Mouse (Mus musculus) heart, adult 2 months (tissue): ENCODE data around the gene Olfr1360. TPM values are rescaled to one million over a fixed set of nuclear protein-coding genes. Genes with fewer than 3 reads are reported as not detected.
"Not testable (repeated sequence)": the region's sequence is repeated elsewhere in the genome, so short reads cannot be mapped to it uniquely, and the experiment has no call there.

Source experiments
- DNase-seq, 2 experiments: peaks; one replicate each; pipeline ENCODE4 v3.0.0; 2021
- H3K27ac ChIP-seq: fragments of 200-600 bp; 2 replicates; pipeline ENCODE4 v1.8.1; 2022
- H3K27me3 ChIP-seq: fragments of 200-500 bp; 2 replicates; pipeline ENCODE4 v1.6.1; 2012; ENCODE audit warnings: mild to moderate bottlenecking, low read length, inconsistent platforms, mixed read lengths; ENCODE audit not compliant: control insufficient read depth, insufficient read depth
- H3K36me3 ChIP-seq: fragments of 200-500 bp; 2 replicates; pipeline ENCODE4 v1.6.1; 2012; ENCODE audit warnings: low read length, inconsistent platforms; ENCODE audit not compliant: control insufficient read depth, insufficient read depth
- H3K4me1 ChIP-seq: fragments of 200-500 bp; 2 replicates; pipeline ENCODE4 v1.6.1; 2011; ENCODE audit warnings: low read length; ENCODE audit not compliant: control insufficient read depth, insufficient read depth
- H3K4me3 ChIP-seq: fragments of 200-600 bp; 2 replicates; pipeline ENCODE4 v1.8.1; 2022
- H3K79me2 ChIP-seq: fragments of 200-500 bp; replicated peaks from 2 replicates; pipeline ENCODE4 v1.6.1; 2012; ENCODE audit warnings: mild to moderate bottlenecking, inconsistent platforms, low read length, moderate library complexity, mixed read lengths; ENCODE audit not compliant: control insufficient read depth, insufficient read depth
- H3K9ac ChIP-seq: fragments of 200-500 bp; 2 replicates; pipeline ENCODE4 v1.6.1; 2012; ENCODE audit warnings: low read depth, mild to moderate bottlenecking, control low read depth, inconsistent platforms, low read length, mixed read lengths
- CTCF ChIP-seq: fragments of 200-600 bp; IDR thresholded peaks from 2 replicates; pipeline ENCODE4 v1.8.1; 2022; ENCODE audit warnings: antibody characterized with exemption, mild to moderate bottlenecking, moderate library complexity
- EP300 ChIP-seq: fragments of 200-500 bp; IDR thresholded peaks from 2 replicates; pipeline ENCODE4 v1.6.1; 2011; ENCODE audit warnings: low read depth, low read length, control low read depth; ENCODE audit not compliant: insufficient read depth
- POLR2A ChIP-seq: fragments of 200-500 bp; IDR thresholded peaks from 2 replicates; pipeline ENCODE4 v1.6.1; 2011; ENCODE audit warnings: mild to moderate bottlenecking, low read depth, low read length, control low read depth; ENCODE audit not compliant: insufficient read depth
- WGBS: fragments of 180-500 bp; shearing (Covaris S2); methylation state at CpG from one replicate; pipeline ENCODE4 v1.1.7; 2018; 5-methylcytosine and 5-hydroxymethylcytosine counted together
- intact Hi-C: fragments of 180-260 bp; cut with DNase I; formaldehyde crosslinking; loops from one replicate; pipeline ENCODE4 v1.15.1; 2025
- polyA plus RNA-seq: library from polyadenylated mRNA; depleted of rRNA; stranded (reverse); fragments of >200 nt; gene quantifications from 2 replicates; pipeline ENCODE4 v1.2.3, GENCODE M21; 2012
- total RNA-seq, 2 experiments: library from RNA; stranded (reverse); gene quantifications; 2 replicates each; pipeline ENCODE4 v1.2.3; 2021

The Olfr1360 gene
- total and polyA plus RNA-seq, 3 experiments = not detected

DNA sequence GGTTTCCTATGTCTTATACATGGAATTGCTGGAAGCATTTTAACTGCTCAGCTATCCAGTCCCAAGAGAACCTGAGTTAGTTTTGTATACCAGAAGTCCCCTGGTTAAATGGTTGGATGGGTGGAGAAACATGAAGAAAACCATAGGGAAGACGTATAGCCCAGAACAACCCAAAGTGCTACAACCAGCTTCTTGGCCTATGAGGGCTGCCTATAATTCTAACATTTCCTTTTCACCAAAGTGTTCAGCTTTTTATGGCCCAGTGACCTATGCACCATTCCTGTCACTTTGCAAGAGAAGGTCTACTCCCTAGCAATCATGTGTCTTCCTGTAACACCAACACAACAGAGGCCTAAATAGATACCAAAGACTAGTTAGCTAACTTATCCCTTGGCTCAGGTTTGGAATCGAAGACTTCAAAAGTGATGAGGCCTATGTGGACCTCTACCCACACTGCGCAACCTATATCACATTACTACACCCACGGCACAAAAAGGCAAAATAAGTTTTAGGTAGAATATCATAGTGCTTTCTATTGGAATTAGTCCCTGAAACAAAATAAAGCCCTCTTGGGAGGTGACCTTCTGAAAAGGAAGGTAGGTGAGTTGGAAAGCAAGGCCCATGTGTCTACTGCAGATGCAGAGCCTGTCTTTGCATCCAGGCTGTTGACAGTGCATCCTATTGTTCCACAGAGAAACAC is 41.3 kb upstream of the Olfr1360 start:
- WGBS = 89% methylated on average over 4 of the region's 4 CpGs
- H3K4me3 ChIP-seq = no peak overlapping the region
- intact Hi-C loops = loop anchor here (10.0 kb wide), 4 partner anchors 196 to 1976 kb away; partner anchors contain the start of genes Hist1h1t, Hist1h4c and Hist1h4d

DNA sequence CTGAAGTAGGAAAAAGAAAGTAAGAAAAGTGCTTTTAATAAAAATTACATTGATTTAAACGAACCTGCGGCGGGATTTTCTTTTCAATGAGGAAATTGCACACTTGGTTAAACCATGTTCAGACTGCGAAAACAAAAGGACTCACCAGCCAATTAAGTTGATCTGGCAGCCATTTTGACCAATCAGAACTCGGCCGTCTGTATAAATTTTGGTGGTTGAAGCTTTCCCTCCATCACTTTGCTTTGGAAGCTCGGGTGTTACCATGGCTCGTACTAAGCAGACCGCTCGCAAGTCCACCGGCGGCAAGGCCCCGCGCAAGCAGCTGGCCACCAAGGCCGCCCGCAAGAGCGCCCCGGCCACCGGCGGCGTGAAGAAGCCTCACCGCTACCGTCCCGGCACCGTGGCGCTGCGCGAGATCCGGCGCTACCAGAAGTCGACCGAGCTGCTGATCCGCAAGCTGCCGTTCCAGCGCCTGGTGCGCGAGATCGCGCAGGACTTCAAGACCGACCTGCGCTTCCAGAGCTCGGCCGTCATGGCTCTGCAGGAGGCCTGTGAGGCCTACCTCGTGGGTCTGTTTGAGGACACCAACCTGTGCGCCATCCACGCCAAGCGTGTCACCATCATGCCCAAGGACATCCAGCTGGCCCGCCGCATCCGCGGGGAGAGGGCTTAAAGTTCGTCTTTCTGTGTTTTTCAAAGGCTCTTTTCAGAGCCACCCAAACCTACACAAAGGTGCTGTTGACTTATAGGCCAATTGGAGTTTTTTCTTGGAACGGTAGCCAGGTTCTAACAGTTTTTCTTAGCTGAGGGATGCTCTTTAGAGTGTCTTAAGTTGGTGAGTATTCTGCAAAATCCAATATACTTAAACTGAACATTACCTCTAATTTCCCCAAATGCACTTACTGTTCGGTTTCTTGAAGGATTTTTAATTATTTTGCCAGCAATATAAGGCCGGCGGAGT is 40.5 kb upstream of the Olfr1360 start, which contains the start of gene Hist1h3h:
Gene Hist1h3h, plus strand, starts transcription at position 263 of the 961 bp plus-strand sequence.
- not testable (repeated sequence) for H3K4me1 ChIP-seq
- intact Hi-C loops = loop anchor here (2.0 to 10.0 kb wide), 5 partner anchors 197 to 1977 kb away; partner anchors contain the start of genes Hist1h1t, Hist1h4c, Hist1h4d and Hist1h4i
- TF ChIP-seq POLR2A = peak; percentile 65; the same call in 1 of the 2 replicates

More for the DNA sequence above, 41.3 kb upstream of the Olfr1360 start:
- Histone ChIP-seq H3K4me1 (peaks cover 3% of the 10 kb centered on the region), H3K27ac (no peak overlapping the region), H3K9ac (no peak overlapping the region), H3K36me3 (peaks cover 2% of the 10 kb centered on the region; the same call in 1 of the 2 replicates), H3K27me3 (no peaks in the 10 kb centered on the region), H3K79me2 (no peaks in the 10 kb centered on the region)
- no peak for DNase-seq
- no peak for TF ChIP-seq POLR2A
- TF ChIP-seq CTCF = no peak
- no peak for TF ChIP-seq EP300

DNA sequence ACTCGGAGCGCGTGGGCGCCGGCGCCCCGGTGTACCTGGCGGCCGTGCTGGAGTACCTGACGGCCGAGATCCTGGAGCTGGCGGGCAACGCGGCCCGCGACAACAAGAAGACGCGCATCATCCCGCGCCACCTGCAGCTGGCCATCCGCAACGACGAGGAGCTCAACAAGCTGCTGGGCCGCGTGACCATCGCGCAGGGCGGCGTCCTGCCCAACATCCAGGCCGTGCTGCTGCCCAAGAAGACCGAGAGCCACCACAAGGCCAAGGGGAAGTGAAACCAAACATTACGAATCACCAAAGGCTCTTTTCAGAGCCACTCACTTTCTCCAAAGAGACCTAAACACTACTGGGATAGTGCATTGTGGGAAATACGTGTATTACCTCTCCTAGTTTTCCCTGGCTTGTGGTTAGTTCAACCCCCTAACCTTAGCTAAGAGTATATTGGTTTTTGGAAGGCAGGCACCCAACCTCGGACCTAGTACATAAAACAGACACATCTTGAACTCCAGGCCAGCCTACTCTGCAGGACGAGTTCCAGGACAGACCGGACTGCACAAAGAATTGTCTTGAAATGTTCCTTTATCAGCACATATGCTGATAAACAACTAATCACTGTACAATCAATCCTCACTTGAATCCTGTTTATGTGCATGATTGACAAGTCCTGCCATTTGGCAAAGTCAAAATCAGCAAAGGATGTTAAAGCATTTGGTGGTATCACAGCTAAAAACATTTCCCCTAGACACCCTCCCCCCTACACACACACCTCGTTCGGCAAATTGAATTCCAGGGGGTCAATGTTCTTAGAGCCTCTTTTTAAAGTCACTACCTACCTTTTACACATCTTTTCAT is 39.6 kb upstream of the Olfr1360 start:
- WGBS = 2% methylated on average over 15 of the region's 38 CpGs
- not testable (repeated sequence) for H3K27me3 ChIP-seq, H3K36me3 ChIP-seq, H3K79me2 ChIP-seq, H3K4me1 ChIP-seq
- peak overlapping the region; percentile 42 for H3K27ac ChIP-seq
- intact Hi-C loops = loop anchor here (2.0 to 10.0 kb wide), 5 partner anchors 198 to 1978 kb away; partner anchors contain the start of genes Hist1h1t, Hist1h4c, Hist1h4d and Hist1h4i
- peak in 1 of 2 experiments; percentile 30 for DNase-seq
- peak overlapping the region; percentile 54 for H3K4me3 ChIP-seq
- peak overlapping the region; percentile 69 for H3K9ac ChIP-seq

More for the DNA sequence above, 40.5 kb upstream of the Olfr1360 start, which contains the start of gene Hist1h3h:
- peak; percentile 75 to 85 for DNase-seq
- WGBS = 12% methylated on average over 26 of the region's 56 CpGs
- H3K27me3 ChIP-seq, H3K79me2 ChIP-seq, H3K36me3 ChIP-seq: not testable (repeated sequence)
- Histone ChIP-seq H3K4me3 (peak within 1 kb of the TSS; percentile 35; the same call in 1 of the 2 replicates), H3K9ac (peak within 1 kb of the TSS; percentile 52), H3K27ac (peak within 1 kb of the TSS; percentile 42)

DNA sequence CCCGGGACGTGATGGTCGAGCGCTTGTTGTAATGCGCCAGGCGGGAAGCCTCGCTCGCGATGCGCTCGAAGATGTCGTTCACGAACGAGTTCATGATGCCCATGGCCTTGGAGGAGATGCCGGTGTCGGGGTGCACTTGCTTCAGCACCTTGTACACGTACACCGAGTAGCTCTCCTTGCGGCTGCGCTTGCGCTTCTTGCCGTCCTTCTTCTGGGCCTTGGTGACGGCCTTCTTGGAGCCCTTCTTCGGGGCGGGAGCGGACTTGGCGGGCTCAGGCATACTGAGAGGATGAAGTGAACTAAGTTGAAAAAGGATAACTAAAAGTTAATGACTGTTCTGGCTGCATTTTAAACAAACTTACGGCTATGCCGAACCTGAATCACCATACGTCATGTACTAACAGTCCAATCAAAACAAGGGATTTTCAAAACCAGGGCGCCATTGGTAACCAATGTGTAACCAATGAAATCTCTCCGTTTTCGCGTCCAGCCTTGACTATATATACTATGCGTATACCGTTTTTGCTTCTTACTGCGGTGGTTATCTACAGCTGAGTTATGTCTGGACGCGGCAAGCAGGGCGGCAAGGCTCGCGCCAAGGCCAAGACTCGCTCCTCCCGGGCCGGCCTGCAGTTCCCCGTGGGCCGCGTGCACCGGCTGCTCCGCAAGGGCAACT is 38.8 kb upstream of the Olfr1360 start, which contains the start of the genes Hist1h2bl and Hist1h2ai:
Gene Hist1h2bl, minus strand, starts transcription at position 280 of the 676 bp plus-strand sequence.
Gene Hist1h2ai, plus strand, starts transcription at position 559 of the 676 bp plus-strand sequence.
- TF ChIP-seq POLR2A = peak; percentile 88
- H3K4me1 ChIP-seq, H3K79me2 ChIP-seq, H3K27me3 ChIP-seq, H3K36me3 ChIP-seq: not testable (repeated sequence)
- H3K9ac ChIP-seq = peak within 1 kb of the TSS; percentile 69
- peak; percentile 71 to 81 for DNase-seq
- under 1% methylated on average over 36 of the region's 50 CpGs for WGBS
- peak within 1 kb of the TSS; percentile 65 for H3K27ac ChIP-seq
- intact Hi-C loops = loop anchor here (1.0 to 10.0 kb wide), 7 partner anchors 18 to 1979 kb away; partner anchors contain the start of genes Hist1h1t, Hist1h4c, Hist1h4d and Hist1h4i
- peak within 1 kb of the TSS; percentile 54 for H3K4me3 ChIP-seq
